Mouse (Mus musculus) limb, embryonic 14.5 days (tissue): ENCODE data around the gene Osm. TPM values are rescaled to one million over a fixed set of nuclear protein-coding genes. Genes with fewer than 3 reads are reported as not detected.

Experiments
- ATAC-seq: fragments of 200-750 bp; cut with Nextera tagmentation; 2 replicates; pipeline ENCODE4 v1.8.0; 2017; ENCODE audit warnings: low read depth, moderate number of reproducible peaks, moderate TSS enrichment; ENCODE audit not compliant: low FRiP score
- DNase-seq: peaks from one replicate; pipeline ENCODE4 v3.0.0-alpha.2; 2015; ENCODE audit warnings: low spot score
- H3K27ac ChIP-seq: fragments of 300-500 bp; sonication (generic); replicated peaks from 2 replicates; pipeline ENCODE4 v1.5.1; 2014; ENCODE audit warnings: low read depth, mild to moderate bottlenecking, low read length, moderate library complexity, mixed read lengths
- H3K27me3 ChIP-seq: fragments of 300-500 bp; sonication (generic); 2 replicates; pipeline ENCODE4 v1.6.1; 2014; ENCODE audit warnings: low read length, mixed read lengths; ENCODE audit not compliant: control insufficient read depth, insufficient read depth
- H3K36me3 ChIP-seq: fragments of 300-500 bp; sonication (generic); 2 replicates; pipeline ENCODE4 v1.6.1; 2014; ENCODE audit warnings: mild to moderate bottlenecking, low read length, moderate library complexity, mixed read lengths; ENCODE audit not compliant: control insufficient read depth, insufficient read depth
- H3K4me1 ChIP-seq: fragments of 300-500 bp; sonication (generic); 2 replicates; pipeline ENCODE4 v1.6.1; 2014; ENCODE audit warnings: antibody characterized with exemption, low read length, mixed read lengths; ENCODE audit not compliant: control insufficient read depth, insufficient read depth
- H3K4me2 ChIP-seq: fragments of 300-500 bp; sonication (generic); replicated peaks from 2 replicates; pipeline ENCODE4 v1.6.1; 2014; ENCODE audit warnings: low read depth, mild to moderate bottlenecking, low read length, moderate library complexity; ENCODE audit not compliant: severe bottlenecking
- H3K4me3 ChIP-seq: fragments of 300-500 bp; sonication (generic); replicated peaks from 2 replicates; pipeline ENCODE4 v1.5.1; 2014; ENCODE audit warnings: low read length
- H3K9ac ChIP-seq: fragments of 300-500 bp; sonication (generic); 2 replicates; pipeline ENCODE4 v1.6.1; 2014; ENCODE audit warnings: mild to moderate bottlenecking, low read depth, low read length, moderate library complexity; ENCODE audit not compliant: severe bottlenecking
- H3K9me3 ChIP-seq: fragments of 300-500 bp; sonication (generic); 2 replicates; pipeline ENCODE4 v1.6.1; 2016; ENCODE audit warnings: low read length; ENCODE audit not compliant: control insufficient read depth
- POLR2A ChIP-seq: fragments of 200-500 bp; IDR thresholded peaks from 2 replicates; pipeline ENCODE4 v1.8.0; 2012; ENCODE audit warnings: inconsistent platforms, mild to moderate bottlenecking, moderate library complexity, borderline replicate concordance; ENCODE audit not compliant: insufficient read depth, insufficient read length; ENCODE audit errors: extremely low read depth
- WGBS: fragments of 180-500 bp; shearing (Covaris S2); extraction: QIAGEN DNeasy Blood & Tissue Kit; methylation state at CpG from one replicate; pipeline ENCODE4 v1.1.7; 2014; 5-methylcytosine and 5-hydroxymethylcytosine counted together
- polyA plus RNA-seq, 2 experiments: library from polyadenylated mRNA; depleted of rRNA in 1 of 2; stranded (reverse) in 1 of 2; unstranded in 1 of 2; fragments of >200 nt; fragmentation: Nextera tagmentation in 1 of 2; extraction: Ambion mirVana in 1 of 2; gene quantifications; 2 replicates each; pipeline versions ENCODE4 v1.2.1 to v1.2.3; 2012 to 2014

Osm gene
- polyA plus RNA-seq, 2 experiments = 0.18 to 0.26 TPM

GRCm38 (mm10) chr11:4220443-4221400, 15.5 kb upstream of the Osm start:
- no peak overlapping the region for H3K4me2 ChIP-seq
- no peak overlapping the region for H3K4me3 ChIP-seq
- no peaks in the 10 kb centered on the region for H3K27me3 ChIP-seq
- no peaks in the 10 kb centered on the region for H3K36me3 ChIP-seq
- no peak for TF ChIP-seq POLR2A
- 52% methylated on average over 28 of the region's 28 CpGs for WGBS
- DNase-seq = peak; percentile 57
- H3K9me3 ChIP-seq = no peaks in the 10 kb centered on the region
- no peak for ATAC-seq
- no peak overlapping the region for H3K9ac ChIP-seq
- H3K4me1 ChIP-seq = peaks cover 14% of the 10 kb centered on the region
- H3K27ac ChIP-seq = no peak overlapping the region

GRCm38 (mm10) chr11:4222046-4222950, 13.9 kb upstream of the Osm start:
- no peaks in the 10 kb centered on the region for H3K36me3 ChIP-seq
- no peak for ATAC-seq

GRCm38 (mm10) chr11:4223393-4224188, 12.6 kb upstream of the Osm start:
- H3K27ac ChIP-seq = no peak overlapping the region
- DNase-seq (no peak), ATAC-seq (no peak)
- H3K9me3 ChIP-seq = no peaks in the 10 kb centered on the region
- no peak overlapping the region for H3K4me3 ChIP-seq
- H3K36me3 ChIP-seq = no peaks in the 10 kb centered on the region
- TF ChIP-seq POLR2A = no peak
- no peak overlapping the region for H3K4me2 ChIP-seq
- H3K27me3 ChIP-seq = no peaks in the 10 kb centered on the region
- WGBS = 36% methylated on average over 5 of the region's 7 CpGs
- H3K4me1 ChIP-seq = peaks cover 7% of the 10 kb centered on the region
- H3K9ac ChIP-seq = no peak overlapping the region

More at GRCm38 (mm10) chr11:4222046-4222950, 13.9 kb upstream of the Osm start:
- H3K4me3 ChIP-seq = no peak overlapping the region
- no peak overlapping the region for H3K9ac ChIP-seq
- H3K27me3 ChIP-seq = no peaks in the 10 kb centered on the region
- no peak overlapping the region for H3K4me2 ChIP-seq
- no peak overlapping the region for H3K27ac ChIP-seq
- H3K9me3 ChIP-seq = no peaks in the 10 kb centered on the region
- peaks cover 14% of the 10 kb centered on the region for H3K4me1 ChIP-seq
- no peak for TF ChIP-seq POLR2A
- WGBS = 76% methylated on average over 17 of the region's 17 CpGs
- no peak for DNase-seq

GRCm38 (mm10) chr11:4224223-4224622, 12.0 kb upstream of the Osm start:
- DNase-seq = no peak
- H3K4me1 ChIP-seq = peaks cover 3% of the 10 kb centered on the region
- 7% methylated on average over 2 of the region's 2 CpGs for WGBS

More at GRCm38 (mm10) chr11:4224223-4224622, 12.0 kb upstream of the Osm start:
- TF ChIP-seq POLR2A = no peak
- Histone ChIP-seq H3K4me3 (no peak overlapping the region), H3K9ac (no peak overlapping the region), H3K9me3 (no peaks in the 10 kb centered on the region), H3K27ac (no peak overlapping the region), H3K27me3 (no peaks in the 10 kb centered on the region), H3K36me3 (no peaks in the 10 kb centered on the region), H3K4me2 (no peak overlapping the region)
- ATAC-seq = no peak
